Mouse (Mus musculus): ENCODE measurements at regions not wholly inside any gene's neighbourhood (a gene's known extent, or its start where the extent isn't known, plus 50 kb on each side); places are given as distances from the start of the nearest gene placed in this dataset.

- Histone ChIP-seq H3K9ac (replicated peaks; ENCODE audit: low read depth, low read length) (no peak overlapping the region), H3K9me3 (ENCODE audit: control insufficient read depth, low read depth, low read length) (no peaks in the 10 kb centered on the region), H3K4me3 (ENCODE audit: low read depth, low read length) (no peak overlapping the region), H3K4me1 (ENCODE audit: control insufficient read depth, insufficient read depth, low read length) (no peaks in the 10 kb centered on the region), H3K4me2 (replicated peaks; ENCODE audit: low read depth, low read length) (no peak overlapping the region), H3K27me3 (ENCODE audit: control insufficient read depth, insufficient read depth, low read length) (no peaks in the 10 kb centered on the region), H3K36me3 (ENCODE audit: control insufficient read depth, insufficient read depth, low read length) (no peaks in the 10 kb centered on the region), H3K27ac (ENCODE audit: low read length) (no peak overlapping the region)
- ATAC-seq (ENCODE audit: insufficient number of reproducible peaks, insufficient read depth, low FRiP score, low read depth), result no peak
- WGBS, result 60% methylated on average over 2 of the region's 2 CpGs
Measured at GRCm38 (mm10) chr13:26497086-26497485, 272.9 kb downstream of the Hdgfl1 start.

- Histone ChIP-seq H3K9ac (replicated peaks; ENCODE audit: low read depth, low read length) (no peak overlapping the region), H3K9me3 (ENCODE audit: control insufficient read depth, low read depth, low read length) (no peaks in the 10 kb centered on the region), H3K4me3 (ENCODE audit: low read depth, low read length) (no peak overlapping the region), H3K4me1 (ENCODE audit: control insufficient read depth, insufficient read depth, low read length) (no peaks in the 10 kb centered on the region), H3K27me3 (ENCODE audit: control insufficient read depth, insufficient read depth, low read length) (no peaks in the 10 kb centered on the region), H3K36me3 (ENCODE audit: control insufficient read depth, insufficient read depth, low read length) (no peaks in the 10 kb centered on the region), H3K4me2 (replicated peaks; ENCODE audit: low read depth, low read length) (no peak overlapping the region), H3K27ac (ENCODE audit: low read length) (no peak overlapping the region)
- ATAC-seq (ENCODE audit: insufficient number of reproducible peaks, insufficient read depth, low FRiP score, low read depth), result no peak
Measured at GRCm38 (mm10) chr13:26495871-26496270, 274.1 kb downstream of the Hdgfl1 start.

- no peak for ATAC-seq (ENCODE audit: insufficient number of reproducible peaks, insufficient read depth, low FRiP score, low read depth)
- 34% methylated on average over 3 of the region's 3 CpGs for WGBS
- Histone ChIP-seq H3K4me2 (replicated peaks; ENCODE audit: low read depth, low read length) (no peak overlapping the region), H3K9ac (replicated peaks; ENCODE audit: low read depth, low read length) (no peak overlapping the region), H3K4me3 (ENCODE audit: low read depth, low read length) (no peak overlapping the region), H3K9me3 (ENCODE audit: control insufficient read depth, low read depth, low read length) (no peaks in the 10 kb centered on the region), H3K36me3 (ENCODE audit: control insufficient read depth, insufficient read depth, low read length) (no peaks in the 10 kb centered on the region), H3K27ac (ENCODE audit: low read length) (no peak overlapping the region), H3K27me3 (ENCODE audit: control insufficient read depth, insufficient read depth, low read length) (no peaks in the 10 kb centered on the region), H3K4me1 (ENCODE audit: control insufficient read depth, insufficient read depth, low read length) (no peaks in the 10 kb centered on the region)
Measured at GRCm38 (mm10) chr13:26469343-26469742, 300.6 kb downstream of the Hdgfl1 start.

- Histone ChIP-seq H3K9ac (replicated peaks; ENCODE audit: low read depth, low read length) (no peak overlapping the region), H3K36me3 (ENCODE audit: control insufficient read depth, insufficient read depth, low read length) (no peaks in the 10 kb centered on the region), H3K27me3 (ENCODE audit: control insufficient read depth, insufficient read depth, low read length) (no peaks in the 10 kb centered on the region), H3K4me1 (ENCODE audit: control insufficient read depth, insufficient read depth, low read length) (no peaks in the 10 kb centered on the region), H3K4me3 (ENCODE audit: low read depth, low read length) (no peak overlapping the region), H3K4me2 (replicated peaks; ENCODE audit: low read depth, low read length) (no peak overlapping the region), H3K9me3 (ENCODE audit: control insufficient read depth, low read depth, low read length) (no peaks in the 10 kb centered on the region), H3K27ac (ENCODE audit: low read length) (no peak overlapping the region)
- no peak for ATAC-seq (ENCODE audit: insufficient number of reproducible peaks, insufficient read depth, low FRiP score, low read depth)
Measured at GRCm38 (mm10) chr13:26467526-26467925, 302.4 kb downstream of the Hdgfl1 start.

- H3K4me3 ChIP-seq (ENCODE audit: low read depth, low read length), result no peak overlapping the region
- ATAC-seq (ENCODE audit: insufficient number of reproducible peaks, insufficient read depth, low FRiP score, low read depth), result no peak
- WGBS, result 38% methylated on average over 2 of the region's 2 CpGs
Measured at GRCm38 (mm10) chr13:26464523-26464922, 305.4 kb downstream of the Hdgfl1 start.

GRCm38 (mm10) chr13:26464096-26464495 is 305.9 kb downstream of the Hdgfl1 start:
- no peak overlapping the region for H3K27ac ChIP-seq (ENCODE audit: low read length)
- H3K9ac ChIP-seq (replicated peaks; ENCODE audit: low read depth, low read length), result no peak overlapping the region
- no peak for ATAC-seq (ENCODE audit: insufficient number of reproducible peaks, insufficient read depth, low FRiP score, low read depth)
- no peaks in the 10 kb centered on the region for H3K27me3 ChIP-seq (ENCODE audit: control insufficient read depth, insufficient read depth, low read length)
- no peak overlapping the region for H3K4me2 ChIP-seq (replicated peaks; ENCODE audit: low read depth, low read length)
- no peaks in the 10 kb centered on the region for H3K36me3 ChIP-seq (ENCODE audit: control insufficient read depth, insufficient read depth, low read length)
- H3K4me1 ChIP-seq (ENCODE audit: control insufficient read depth, insufficient read depth, low read length), result no peaks in the 10 kb centered on the region
- no peaks in the 10 kb centered on the region for H3K9me3 ChIP-seq (ENCODE audit: control insufficient read depth, low read depth, low read length)
- H3K4me3 ChIP-seq (ENCODE audit: low read depth, low read length), result no peak overlapping the region

More at GRCm38 (mm10) chr13:26464523-26464922, 305.4 kb downstream of the Hdgfl1 start:
- Histone ChIP-seq H3K27me3 (ENCODE audit: control insufficient read depth, insufficient read depth, low read length) (no peaks in the 10 kb centered on the region), H3K36me3 (ENCODE audit: control insufficient read depth, insufficient read depth, low read length) (no peaks in the 10 kb centered on the region), H3K27ac (ENCODE audit: low read length) (no peak overlapping the region), H3K4me2 (replicated peaks; ENCODE audit: low read depth, low read length) (no peak overlapping the region), H3K4me1 (ENCODE audit: control insufficient read depth, insufficient read depth, low read length) (no peaks in the 10 kb centered on the region), H3K9me3 (ENCODE audit: control insufficient read depth, low read depth, low read length) (no peaks in the 10 kb centered on the region), H3K9ac (replicated peaks; ENCODE audit: low read depth, low read length) (no peak overlapping the region)

GRCm38 (mm10) chr13:26457487-26458253 is 312.3 kb downstream of the Hdgfl1 start:
- H3K4me3 ChIP-seq (ENCODE audit: low read depth, low read length), result no peak overlapping the region
- no peaks in the 10 kb centered on the region for H3K36me3 ChIP-seq (ENCODE audit: control insufficient read depth, insufficient read depth, low read length)
- 62% methylated on average over 4 of the region's 4 CpGs for WGBS
- H3K27me3 ChIP-seq (ENCODE audit: control insufficient read depth, insufficient read depth, low read length), result no peaks in the 10 kb centered on the region
- no peaks in the 10 kb centered on the region for H3K4me1 ChIP-seq (ENCODE audit: control insufficient read depth, insufficient read depth, low read length)
- no peaks in the 10 kb centered on the region for H3K9me3 ChIP-seq (ENCODE audit: control insufficient read depth, low read depth, low read length)
- H3K4me2 ChIP-seq (replicated peaks; ENCODE audit: low read depth, low read length), result no peak overlapping the region
- no peak for ATAC-seq (ENCODE audit: insufficient number of reproducible peaks, insufficient read depth, low FRiP score, low read depth)
- no peak overlapping the region for H3K9ac ChIP-seq (replicated peaks; ENCODE audit: low read depth, low read length)
- no peak overlapping the region for H3K27ac ChIP-seq (ENCODE audit: low read length)

GRCm38 (mm10) chr13:26426639-26427038 is 343.3 kb downstream of the Hdgfl1 start:
- Histone ChIP-seq H3K36me3 (ENCODE audit: control insufficient read depth, insufficient read depth, low read length) (no peaks in the 10 kb centered on the region), H3K4me3 (ENCODE audit: low read depth, low read length) (no peak overlapping the region), H3K27ac (ENCODE audit: low read length) (no peak overlapping the region), H3K9me3 (ENCODE audit: control insufficient read depth, low read depth, low read length) (no peaks in the 10 kb centered on the region), H3K4me2 (replicated peaks; ENCODE audit: low read depth, low read length) (no peak overlapping the region), H3K9ac (replicated peaks; ENCODE audit: low read depth, low read length) (no peak overlapping the region), H3K27me3 (ENCODE audit: control insufficient read depth, insufficient read depth, low read length) (no peaks in the 10 kb centered on the region), H3K4me1 (ENCODE audit: control insufficient read depth, insufficient read depth, low read length) (no peaks in the 10 kb centered on the region)
- ATAC-seq (ENCODE audit: insufficient number of reproducible peaks, insufficient read depth, low FRiP score, low read depth), result no peak
- WGBS, result 82% methylated on average over 4 of the region's 4 CpGs

- H3K27ac ChIP-seq (ENCODE audit: low read length), result no peak overlapping the region
- H3K9me3 ChIP-seq (ENCODE audit: control insufficient read depth, low read depth, low read length), result no peaks in the 10 kb centered on the region
- H3K4me1 ChIP-seq (ENCODE audit: control insufficient read depth, insufficient read depth, low read length), result no peaks in the 10 kb centered on the region
- 84% methylated on average over 1 of the region's 1 CpGs for WGBS
- no peak overlapping the region for H3K4me3 ChIP-seq (ENCODE audit: low read depth, low read length)
- no peaks in the 10 kb centered on the region for H3K27me3 ChIP-seq (ENCODE audit: control insufficient read depth, insufficient read depth, low read length)
- no peak for ATAC-seq (ENCODE audit: insufficient number of reproducible peaks, insufficient read depth, low FRiP score, low read depth)
- no peaks in the 10 kb centered on the region for H3K36me3 ChIP-seq (ENCODE audit: control insufficient read depth, insufficient read depth, low read length)
- no peak overlapping the region for H3K4me2 ChIP-seq (replicated peaks; ENCODE audit: low read depth, low read length)
- no peak overlapping the region for H3K9ac ChIP-seq (replicated peaks; ENCODE audit: low read depth, low read length)
Measured at GRCm38 (mm10) chr13:26424513-26424912, 345.5 kb downstream of the Hdgfl1 start.

Measured in stomach, embryonic 14.5 days (tissue).